Mouse (Mus musculus): Measurements from ENCODE around the gene Rfwd3. TPM values are rescaled to one million over a fixed set of nuclear protein-coding genes. Genes with fewer than 3 reads are reported as not detected.

Gene Rfwd3
- total and polyA plus RNA-seq, 3 experiments: 54.2 to 63.2 TPM; not detected in 1

DNA sequence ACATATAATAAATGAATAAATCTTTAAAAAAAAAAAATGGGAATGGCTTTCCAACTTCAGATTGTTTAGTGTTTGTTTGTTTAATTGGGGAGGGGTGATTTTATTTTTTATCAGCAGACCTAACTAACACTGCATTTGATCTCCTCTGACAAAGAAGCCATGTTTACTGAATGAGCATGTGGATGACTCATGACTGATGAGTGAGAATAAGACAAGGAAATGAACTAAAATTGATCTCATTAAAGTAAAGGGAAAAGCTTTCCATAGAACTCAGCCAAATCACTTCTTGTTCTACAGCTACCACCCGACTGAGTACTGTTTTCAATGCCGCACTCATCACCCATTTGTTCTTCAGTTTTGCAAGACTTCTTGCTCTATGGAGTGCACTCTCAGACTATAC is 66.3 kb downstream of the Rfwd3 start:
- Histone ChIP-seq H3K36me3 (ENCODE audit: control insufficient read depth in 1 of 2, insufficient read depth in 2 of 2, low read length in 2 of 2) (peaks cover 0 to 16% of the 10 kb centered on the region in 2 experiments; a peak in 2 of 4 replicates), H3K4me1 (ENCODE audit: control insufficient read depth in 1 of 2, insufficient read depth in 2 of 2, low read length in 2 of 2) (peaks cover 0 to 5% of the 10 kb centered on the region in 2 experiments; a peak in 2 of 4 replicates), H3K27ac (ENCODE audit: control insufficient read depth, low read depth, low read length) (no peak overlapping the region), H3K9me3 (replicated peaks; ENCODE audit: insufficient read depth, low read length) (no peaks in the 10 kb centered on the region), H3K9ac (ENCODE audit: control insufficient read depth, low read depth, low read length, poor library complexity, severe bottlenecking) (no peak overlapping the region), H3K27me3 (ENCODE audit: control insufficient read depth in 1 of 2, insufficient read depth in 2 of 2, low read length in 2 of 2) (no peaks in the 10 kb centered on the region), H3K4me3 (ENCODE audit: control insufficient read depth in 1 of 2, insufficient read depth in 1 of 2, low read depth in 2 of 2, low read length in 2 of 2) (no peak overlapping the region), H3K79me2 (ENCODE audit: control insufficient read depth, insufficient read depth, low read length, poor library complexity) (peaks cover 6% of the 10 kb centered on the region; the same call in 1 of the 2 replicates)
- DNase-seq (ENCODE audit: low read depth, low spot score): no peak
- TF ChIP-seq KAT2A (conservative IDR thresholded peaks at IDR 0.05; ENCODE audit: low read depth, low read length) (no peak), POLR2AphosphoS5 (IDR thresholded peaks at IDR 0.05; ENCODE audit: borderline replicate concordance, low read depth, low read length) (no peak), MAFK (IDR thresholded peaks at IDR 0.05; ENCODE audit: borderline replicate concordance, low read depth, low read length) (no peak), TBP (IDR thresholded peaks at IDR 0.05; ENCODE audit: low read depth, low read length) (no peak), NRF1 (IDR thresholded peaks at IDR 0.05; ENCODE audit: insufficient read depth, low read depth, low read length, poor library complexity, severe bottlenecking) (no peak), GABPA (IDR thresholded peaks at IDR 0.05; ENCODE audit: low read depth, low read length) (no peak), USF1 (IDR thresholded peaks at IDR 0.05; ENCODE audit: low read depth, low read length) (no peak), TCF12 (IDR thresholded peaks at IDR 0.05; ENCODE audit: low read depth, low read length) (no peak), MYC (IDR thresholded peaks at IDR 0.05; ENCODE audit: low read depth, low read length) (no peak), SMC3 (IDR thresholded peaks at IDR 0.05; ENCODE audit: low read depth, low read length) (no peak), HCFC1 (IDR thresholded peaks at IDR 0.05; ENCODE audit: low read depth, low read length) (no peak), EP300 (IDR thresholded peaks at IDR 0.05; ENCODE audit: low read depth in 1 of 2, low read length in 2 of 2) (no peak)

DNA sequence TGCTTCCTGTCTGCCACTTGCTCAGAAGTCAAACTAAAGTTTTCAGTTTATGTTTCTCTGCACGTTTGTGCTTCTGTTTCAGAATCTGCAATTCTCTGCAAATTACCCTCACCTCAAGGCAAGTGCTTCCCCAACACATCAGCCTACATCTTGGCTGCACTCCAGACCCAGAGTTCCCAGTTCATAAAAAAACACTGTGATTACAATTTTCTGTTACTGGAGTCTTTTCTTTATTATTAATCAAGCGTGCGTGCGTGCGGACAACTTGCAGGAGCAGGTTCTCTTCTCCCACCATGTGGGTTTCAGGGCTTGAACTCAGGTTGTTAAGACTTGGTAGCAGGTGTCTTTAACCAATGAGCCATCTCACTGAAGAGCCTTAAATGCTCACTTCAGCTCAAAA is 75.9 kb downstream of the Rfwd3 start:
- Histone ChIP-seq H3K9me3 (replicated peaks; ENCODE audit: insufficient read depth, low read length) (no peaks in the 10 kb centered on the region), H3K36me3 (ENCODE audit: control insufficient read depth in 1 of 2, insufficient read depth in 2 of 2, low read length in 2 of 2) (peaks cover 0 to 6% of the 10 kb centered on the region in 2 experiments; a peak in 2 of 4 replicates), H3K9ac (ENCODE audit: control insufficient read depth, low read depth, low read length, poor library complexity, severe bottlenecking) (no peak overlapping the region), H3K27ac (ENCODE audit: control insufficient read depth, low read depth, low read length) (no peak overlapping the region), H3K4me3 (ENCODE audit: control insufficient read depth in 1 of 2, insufficient read depth in 1 of 2, low read depth in 2 of 2, low read length in 2 of 2) (no peak overlapping the region), H3K27me3 (ENCODE audit: control insufficient read depth in 1 of 2, insufficient read depth in 2 of 2, low read length in 2 of 2) (no peaks in the 10 kb centered on the region), H3K79me2 (ENCODE audit: control insufficient read depth, insufficient read depth, low read length, poor library complexity) (peaks cover 2% of the 10 kb centered on the region; the same call in 1 of the 2 replicates), H3K4me1 (ENCODE audit: control insufficient read depth in 1 of 2, insufficient read depth in 2 of 2, low read length in 2 of 2) (peaks cover 0 to 7% of the 10 kb centered on the region in 2 experiments; a peak in 2 of 4 replicates)
- TF ChIP-seq HCFC1 (IDR thresholded peaks at IDR 0.05; ENCODE audit: low read depth, low read length) (no peak), ZNF384 (IDR thresholded peaks at IDR 0.05; ENCODE audit: low read depth, low read length) (peak; percentile 70)
- DNase-seq (ENCODE audit: low read depth, low spot score): peak; percentile 72

Other genes with a start within 250 kb of the Rfwd3 start
- gene Exosc6, start 243.9 kb downstream of the Rfwd3 start, total RNA-seq (2012; rRNA removed): 19.2 and 26.4 TPM in 2 replicates
- gene Exosc6, start 243.9 kb downstream of the Rfwd3 start, polyA plus RNA-seq (2012; ENCODE audit: insufficient read depth in 1 of 2, insufficient read length in 2 of 2, low read depth in 1 of 2, low replicate concordance in 2 of 2, missing spikeins in 1 of 2): 1 to 10 TPM in 1 of 2 experiments, not detected in 1; 8.0 TPM
- not detected in 2 replicates for gene Clec18a, start 207.8 kb downstream of the Rfwd3 start, total RNA-seq (2012; rRNA removed)
- gene Clec18a, start 207.8 kb downstream of the Rfwd3 start, polyA plus RNA-seq (2012; ENCODE audit: insufficient read depth in 1 of 2, insufficient read length in 2 of 2, low read depth in 1 of 2, low replicate concordance in 2 of 2, missing spikeins in 1 of 2): not detected
- gene Pdpr, start 205.6 kb downstream of the Rfwd3 start, total RNA-seq (2012; rRNA removed): 13.0 and 13.5 TPM in 2 replicates
- 10 to 100 TPM in 1 of 2 experiments, not detected in 1; 13.4 TPM for gene Pdpr, start 205.6 kb downstream of the Rfwd3 start, polyA plus RNA-seq (2012; ENCODE audit: insufficient read depth in 1 of 2, insufficient read length in 2 of 2, low read depth in 1 of 2, low replicate concordance in 2 of 2, missing spikeins in 1 of 2)
- gene Glg1, start 41.0 kb downstream of the Rfwd3 start, total RNA-seq (2012; rRNA removed): 15.9 and 20.2 TPM in 2 replicates
- 10 to 100 TPM; 34.3 to 37.2 TPM for gene Glg1, start 41.0 kb downstream of the Rfwd3 start, polyA plus RNA-seq (2012; ENCODE audit: insufficient read depth in 1 of 2, insufficient read length in 2 of 2, low read depth in 1 of 2, low replicate concordance in 2 of 2, missing spikeins in 1 of 2)
- 9.3 and 12.1 TPM in 2 replicates for gene Mlkl, start 38.0 kb upstream of the Rfwd3 start, total RNA-seq (2012; rRNA removed)
- 10 to 100 TPM in 1 of 2 experiments, not detected in 1; 20.1 TPM for gene Mlkl, start 38.0 kb upstream of the Rfwd3 start, polyA plus RNA-seq (2012; ENCODE audit: insufficient read depth in 1 of 2, insufficient read length in 2 of 2, low read depth in 1 of 2, low replicate concordance in 2 of 2, missing spikeins in 1 of 2)
- gene Fa2h, start 93.6 kb upstream of the Rfwd3 start, total RNA-seq (2012; rRNA removed): not detected in 2 replicates
- gene Fa2h, start 93.6 kb upstream of the Rfwd3 start, polyA plus RNA-seq (2012; ENCODE audit: insufficient read depth in 1 of 2, insufficient read length in 2 of 2, low read depth in 1 of 2, low replicate concordance in 2 of 2, missing spikeins in 1 of 2): not detected
- 6.5 and 7.4 TPM in 2 replicates for gene Wdr59, start 221.9 kb upstream of the Rfwd3 start, total RNA-seq (2012; rRNA removed)
- gene Wdr59, start 221.9 kb upstream of the Rfwd3 start, polyA plus RNA-seq (2012; ENCODE audit: insufficient read depth in 1 of 2, insufficient read length in 2 of 2, low read depth in 1 of 2, low replicate concordance in 2 of 2, missing spikeins in 1 of 2): 10 to 100 TPM in 1 of 2 experiments, not detected in 1; 16.6 TPM
- 16.6 and 18.4 TPM in 2 replicates for gene Znrf1, start 235.9 kb upstream of the Rfwd3 start, total RNA-seq (2012; rRNA removed)
- gene Znrf1, start 235.9 kb upstream of the Rfwd3 start, polyA plus RNA-seq (2012; ENCODE audit: insufficient read depth in 1 of 2, insufficient read length in 2 of 2, low read depth in 1 of 2, low replicate concordance in 2 of 2, missing spikeins in 1 of 2): 10 to 100 TPM in 1 of 2 experiments, not detected in 1; 36.0 TPM

Measured in MEL (cell line).